Mouse (Mus musculus): ENCODE measurements at regions not wholly inside any gene's neighbourhood (a gene's known extent, or its start where the extent isn't known, plus 50 kb on each side); places are given as distances from the start of the nearest gene placed in this dataset.

DNA sequence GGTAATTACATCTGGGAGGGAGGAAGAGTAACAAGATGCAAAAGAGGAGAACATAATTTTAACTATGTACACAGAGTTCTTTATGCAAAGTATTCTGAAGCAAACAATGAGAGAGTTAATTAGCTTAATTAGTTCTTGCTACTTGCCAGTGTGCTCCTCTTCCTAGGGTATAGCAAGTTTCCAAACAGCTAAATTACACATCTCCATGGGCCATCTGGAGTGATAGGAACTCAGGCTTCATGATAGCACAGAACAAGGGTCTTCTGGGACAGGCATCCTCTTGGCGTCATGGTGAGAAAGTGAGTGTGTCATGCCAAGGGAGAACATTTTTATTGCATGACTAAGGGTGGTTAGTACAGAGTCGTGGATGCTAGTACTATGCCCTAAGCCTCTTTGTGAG, 54.8 kb upstream of the Gm10220 start:
- TF ChIP-seq CTCF (IDR thresholded peaks at IDR 0.05): no peak
- no peak for TF ChIP-seq POLR2A (IDR thresholded peaks at IDR 0.05; ENCODE audit: insufficient read depth, low read depth, low read length)
- TF ChIP-seq EP300 (IDR thresholded peaks at IDR 0.05; ENCODE audit: insufficient read depth, low read depth, low read length): no peak
- Histone ChIP-seq H3K4me1 (ENCODE audit: control insufficient read depth, insufficient read depth, low read length) (no peaks in the 10 kb centered on the region), H3K79me2 (replicated peaks; ENCODE audit: control insufficient read depth, insufficient read depth, low read length) (no peaks in the 10 kb centered on the region), H3K4me3 (no peak overlapping the region), H3K27me3 (ENCODE audit: control insufficient read depth, insufficient read depth, low read length) (no peaks in the 10 kb centered on the region), H3K27ac (no peak overlapping the region), H3K36me3 (ENCODE audit: control insufficient read depth, insufficient read depth, low read length) (no peaks in the 10 kb centered on the region), H3K9ac (ENCODE audit: low read depth, low read length) (no peak overlapping the region)
- 63% methylated on average over 2 of the region's 2 CpGs for WGBS
- intact Hi-C loops (cut with DNase I): no loop called here
- no peak for DNase-seq

DNA sequence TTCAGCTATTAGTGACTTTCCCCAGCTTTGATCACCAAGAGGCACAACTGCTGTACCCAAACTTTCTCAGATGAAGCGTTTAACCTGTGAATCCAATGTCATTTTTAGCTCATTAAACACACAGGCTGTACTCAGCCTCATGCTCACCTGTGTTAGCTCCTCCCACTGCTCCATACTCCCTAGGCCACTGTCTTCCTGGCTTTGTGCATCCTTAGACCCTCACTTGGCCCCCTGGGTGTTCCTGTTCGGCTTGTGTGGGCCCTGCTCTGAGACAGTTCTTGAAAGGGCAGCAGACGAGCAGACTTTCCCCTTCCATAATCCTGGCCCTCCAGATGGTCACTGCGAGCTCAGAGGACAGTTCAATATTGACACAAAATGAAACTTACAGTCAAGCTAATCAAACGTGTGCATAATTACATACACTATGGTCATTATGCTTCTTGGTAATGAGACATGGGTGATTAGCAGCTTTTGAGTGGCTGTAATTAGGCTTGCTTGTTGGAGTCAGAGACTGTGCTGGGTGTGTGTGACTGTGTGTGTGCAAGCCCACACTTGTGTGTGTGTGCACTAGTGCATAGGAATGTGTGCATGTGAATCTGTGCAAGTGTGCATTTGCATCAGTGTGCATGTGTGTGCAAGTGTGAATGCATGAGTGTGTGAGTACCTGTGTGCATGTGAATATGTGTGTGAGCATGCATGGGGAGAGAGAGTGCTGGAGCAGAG, 50.6 kb upstream of the Gm10220 start:
- Histone ChIP-seq H3K27ac (no peak overlapping the region), H3K36me3 (ENCODE audit: control insufficient read depth, insufficient read depth, low read length) (no peaks in the 10 kb centered on the region), H3K4me1 (ENCODE audit: control insufficient read depth, insufficient read depth, low read length) (no peaks in the 10 kb centered on the region), H3K4me3 (no peak overlapping the region), H3K27me3 (ENCODE audit: control insufficient read depth, insufficient read depth, low read length) (no peaks in the 10 kb centered on the region), H3K9ac (ENCODE audit: low read depth, low read length) (no peak overlapping the region), H3K79me2 (replicated peaks; ENCODE audit: control insufficient read depth, insufficient read depth, low read length) (no peaks in the 10 kb centered on the region)
- WGBS: 71% methylated on average over 5 of the region's 5 CpGs
- intact Hi-C loops (cut with DNase I): no loop called here
- TF ChIP-seq CTCF (IDR thresholded peaks at IDR 0.05): no peak
- TF ChIP-seq EP300 (IDR thresholded peaks at IDR 0.05; ENCODE audit: insufficient read depth, low read depth, low read length): no peak
- TF ChIP-seq POLR2A (IDR thresholded peaks at IDR 0.05; ENCODE audit: insufficient read depth, low read depth, low read length): no peak
- DNase-seq: no peak

- H3K27ac ChIP-seq: no peak overlapping the region
- DNase-seq: no peak
- no peak overlapping the region for H3K9ac ChIP-seq (ENCODE audit: low read depth, low read length)
- TF ChIP-seq POLR2A (IDR thresholded peaks at IDR 0.05; ENCODE audit: insufficient read depth, low read depth, low read length) (no peak), CTCF (IDR thresholded peaks at IDR 0.05) (no peak), EP300 (IDR thresholded peaks at IDR 0.05; ENCODE audit: insufficient read depth, low read depth, low read length) (no peak)
- H3K4me1 ChIP-seq (ENCODE audit: control insufficient read depth, insufficient read depth, low read length): no peaks in the 10 kb centered on the region
- H3K36me3 ChIP-seq (ENCODE audit: control insufficient read depth, insufficient read depth, low read length): no peaks in the 10 kb centered on the region
- intact Hi-C loops (cut with DNase I): no loop called here
- H3K4me3 ChIP-seq: no peak overlapping the region
- no peaks in the 10 kb centered on the region for H3K27me3 ChIP-seq (ENCODE audit: control insufficient read depth, insufficient read depth, low read length)
- no peaks in the 10 kb centered on the region for H3K79me2 ChIP-seq (replicated peaks; ENCODE audit: control insufficient read depth, insufficient read depth, low read length)
- WGBS: 82% methylated on average over 4 of the region's 4 CpGs
Observed at GRCm38 (mm10) chr5:26170717-26171500, 49.7 kb upstream of the Gm10220 start.

Data from heart, adult 2 months (tissue).